Mouse (Mus musculus) hematopoietic multipotent progenitor cell, adult 10-12 weeks (in vitro differentiated cells): ENCODE data around the gene Stxbp2. TPM values are rescaled to one million over a fixed set of nuclear protein-coding genes. Genes with fewer than 3 reads are reported as not detected.

Experiments
- polyA plus RNA-seq: library from polyadenylated mRNA; stranded (reverse); fragments of >175 nt; gene quantifications from 2 replicates; pipeline ENCODE4 v1.2.3, GENCODE M21; 2012; ENCODE audit warnings: low replicate concordance

Stxbp2 gene
- polyA plus RNA-seq: 150 and 483 TPM in 2 replicates

DNA sequence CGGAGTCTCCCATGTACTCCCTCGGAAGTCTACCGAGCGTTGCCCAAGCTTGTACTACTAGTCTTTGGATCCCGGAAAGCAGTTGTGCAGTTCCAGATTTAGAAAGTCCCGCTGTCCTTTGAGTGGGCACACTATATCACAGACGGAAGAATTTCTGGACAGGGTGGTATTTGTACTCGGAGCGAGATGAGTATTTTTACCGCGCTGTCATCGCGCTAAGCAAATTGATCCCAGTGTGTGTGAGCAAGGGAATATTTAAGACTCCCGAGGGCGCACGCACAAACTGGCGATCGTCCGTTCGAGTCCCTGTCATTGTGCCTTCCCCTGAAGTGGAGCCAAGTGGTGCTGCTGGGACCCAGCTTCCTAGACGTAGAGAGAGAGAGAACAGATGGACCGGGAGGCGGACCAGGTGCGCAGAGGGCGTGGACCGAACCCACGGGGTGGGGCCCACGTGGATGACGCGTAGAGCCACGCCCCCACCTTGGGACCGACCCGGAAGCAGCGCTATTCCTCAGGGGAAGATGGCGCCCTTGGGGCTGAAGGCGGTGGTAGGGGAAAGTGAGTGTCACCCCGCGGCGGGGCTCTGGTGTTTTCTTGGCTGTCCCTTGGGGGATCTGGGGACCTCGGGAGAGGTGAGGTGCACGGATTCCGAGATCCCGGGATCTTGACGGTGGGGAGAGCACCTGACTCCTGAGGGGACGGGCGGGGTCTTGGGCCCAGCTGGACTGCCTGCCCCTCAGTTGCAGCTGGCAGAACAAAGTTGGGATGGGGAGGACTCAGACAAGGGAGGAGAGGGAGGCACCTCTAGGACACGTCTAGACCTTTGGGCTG lies at the start of gene Stxbp2:
Gene Stxbp2, plus strand, starts transcription at position 309 of the 831 bp plus-strand sequence.

DNA sequence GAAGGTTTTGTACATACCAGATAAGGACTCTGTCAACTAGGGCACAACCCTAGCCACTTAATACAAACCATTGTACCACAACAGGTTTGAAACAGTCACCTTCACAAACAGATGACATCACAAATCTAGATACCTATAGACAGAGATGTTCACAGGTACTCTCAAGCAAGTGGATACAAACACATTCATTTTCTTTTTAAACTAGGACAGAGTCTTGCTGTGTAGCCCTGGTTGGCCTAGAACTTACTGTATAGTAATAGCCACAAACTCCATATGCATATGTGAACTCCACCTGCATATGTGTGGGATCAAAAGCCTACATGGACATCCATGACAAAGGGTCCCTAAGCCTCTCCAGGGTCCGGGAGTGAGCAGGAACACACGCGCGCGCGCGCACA lies 43.8 kb upstream of the Stxbp2 start, which contains the start of gene Camsap3:
Gene Camsap3, plus strand, starts transcription at position 301 of the 398 bp plus-strand sequence.

DNA sequence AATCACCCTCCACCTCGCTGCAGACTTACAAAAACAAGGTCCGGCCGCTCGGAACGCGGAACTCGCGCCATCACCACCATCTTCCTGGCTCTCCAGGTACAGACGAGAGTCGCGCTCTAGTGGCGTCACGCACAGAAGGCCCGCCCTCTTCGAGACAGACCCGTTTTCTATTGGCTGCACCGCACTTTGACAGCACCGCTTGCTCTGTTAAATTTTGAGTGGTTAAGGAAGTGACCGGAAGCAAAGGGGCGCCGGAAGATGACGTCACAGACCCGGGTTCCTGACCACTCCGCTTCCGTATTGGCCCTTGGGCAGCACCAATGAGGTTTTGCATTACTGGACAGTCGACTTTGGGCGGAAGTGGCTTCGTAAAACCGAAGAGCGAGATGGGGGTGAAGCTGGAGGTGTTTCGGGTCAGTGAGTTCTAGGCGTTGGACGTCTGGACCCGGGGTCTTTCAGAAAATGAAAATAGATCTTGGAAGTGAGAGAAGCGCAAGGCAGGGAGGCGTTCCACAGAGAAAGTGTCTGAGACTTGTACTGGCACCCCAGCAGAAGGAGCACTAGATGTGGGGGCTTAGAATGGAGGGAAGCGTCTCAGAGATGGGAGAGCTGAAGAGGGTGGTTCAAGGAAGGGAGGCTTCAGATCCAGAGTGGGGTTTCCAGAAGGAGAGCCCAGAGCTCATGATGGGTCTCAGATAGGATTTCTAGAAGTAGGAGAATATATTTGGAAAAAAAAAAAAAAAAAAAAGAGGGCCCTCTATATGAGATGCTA lies 9.4 kb upstream of the Stxbp2 start, which contains the start of the genes Xab2 and Pet100:
Gene Xab2, minus strand, starts transcription at position 118 of the 772 bp plus-strand sequence.
Gene Pet100, plus strand, starts transcription at position 350 of the 772 bp plus-strand sequence.

DNA sequence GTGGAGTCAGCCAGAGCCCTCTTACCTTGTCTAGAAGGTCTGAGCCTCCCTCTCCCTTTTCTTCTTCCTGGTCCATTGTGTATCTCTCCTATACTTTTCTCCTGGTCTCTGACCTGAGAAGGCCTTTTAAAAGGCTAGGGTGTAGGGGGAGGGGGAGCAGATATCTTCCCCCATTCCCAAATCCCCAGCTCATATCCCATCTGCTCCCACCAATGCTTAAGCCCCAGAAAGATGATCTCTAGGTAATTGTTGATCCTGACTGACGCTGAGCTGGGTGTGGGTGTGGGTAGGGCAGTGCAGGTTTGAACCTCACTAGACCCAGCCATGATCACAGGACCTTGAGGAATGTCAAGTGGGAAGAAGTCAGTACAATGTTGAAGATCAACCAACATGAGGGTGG lies 5.3 kb upstream of the Stxbp2 start, which contains the start of gene Pcp2:
Gene Pcp2, minus strand, starts transcription at position 101 of the 400 bp plus-strand sequence.

DNA sequence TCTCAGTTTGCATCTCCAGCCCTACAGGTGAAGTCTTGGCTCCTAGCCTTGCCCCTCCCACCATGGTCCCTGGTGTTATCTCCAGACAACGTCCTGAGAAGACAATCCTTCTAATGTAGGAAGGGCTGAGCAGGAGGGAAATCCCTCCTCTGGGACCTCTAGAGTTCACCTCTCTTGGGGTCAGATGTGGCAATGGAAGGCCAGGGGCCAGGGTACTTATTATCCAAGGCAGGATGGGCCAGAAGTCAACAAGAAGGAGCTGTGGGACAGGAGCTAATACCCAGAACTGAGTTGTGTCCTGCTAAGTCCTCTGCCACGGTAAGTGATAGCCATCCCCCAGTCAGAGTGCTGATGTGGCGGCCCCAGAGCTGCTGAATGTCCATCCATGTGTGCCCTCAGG lies 24.8 kb downstream of the Stxbp2 start, which contains the start of gene Retn:
Gene Retn, plus strand, starts transcription at position 245 of the 400 bp plus-strand sequence.

DNA sequence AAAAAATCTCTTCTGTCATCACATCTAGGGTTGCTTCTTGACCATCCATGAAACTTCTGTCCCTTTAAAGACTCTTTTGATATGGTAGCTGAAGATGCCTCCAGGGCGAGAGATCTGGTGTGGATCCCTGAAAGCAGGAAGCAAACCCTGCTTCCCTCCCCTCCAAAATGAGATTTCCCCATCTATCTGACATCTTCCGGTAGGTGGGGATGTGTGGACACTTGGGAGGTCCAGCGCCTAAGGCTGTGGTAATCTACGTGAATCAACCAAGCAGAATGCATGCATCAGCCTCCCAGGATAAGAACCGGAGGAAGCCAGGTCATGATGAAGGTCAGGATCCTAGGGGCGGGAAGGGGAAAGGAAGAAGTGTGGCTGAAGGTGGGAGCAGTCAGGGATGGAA lies 34.8 kb downstream of the Stxbp2 start, which contains the start of gene Mcemp1:
Gene Mcemp1, plus strand, starts transcription at position 248 of the 400 bp plus-strand sequence.

DNA sequence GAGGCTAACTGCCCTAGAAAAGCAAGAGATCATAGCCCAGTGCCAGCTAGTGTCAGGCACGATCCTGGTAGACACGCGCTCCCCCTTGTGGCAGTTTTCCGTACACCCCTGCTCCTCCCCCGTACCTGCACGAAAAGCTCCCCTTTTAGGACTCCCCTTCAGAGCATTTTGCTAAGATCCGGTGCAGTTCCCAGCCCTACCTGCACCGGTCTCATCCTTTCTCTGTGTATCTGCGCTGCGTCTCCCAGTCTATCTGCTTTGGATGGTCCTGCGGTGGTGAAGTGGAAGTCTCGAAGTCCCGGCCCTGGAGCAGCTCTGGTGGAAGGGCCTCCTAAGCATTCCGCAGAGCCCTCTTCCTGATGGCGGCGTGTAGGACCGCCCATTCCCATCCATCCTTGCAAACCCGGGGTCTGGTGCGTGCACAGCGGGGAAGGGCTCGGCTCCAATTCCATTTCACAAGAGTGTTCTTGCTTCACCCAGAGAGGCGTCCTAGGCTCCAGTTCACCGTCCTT lies 41.3 kb downstream of the Stxbp2 start, which contains the start of gene Fcor:
Gene Fcor, minus strand, starts transcription at position 383 of the 512 bp plus-strand sequence.

DNA sequence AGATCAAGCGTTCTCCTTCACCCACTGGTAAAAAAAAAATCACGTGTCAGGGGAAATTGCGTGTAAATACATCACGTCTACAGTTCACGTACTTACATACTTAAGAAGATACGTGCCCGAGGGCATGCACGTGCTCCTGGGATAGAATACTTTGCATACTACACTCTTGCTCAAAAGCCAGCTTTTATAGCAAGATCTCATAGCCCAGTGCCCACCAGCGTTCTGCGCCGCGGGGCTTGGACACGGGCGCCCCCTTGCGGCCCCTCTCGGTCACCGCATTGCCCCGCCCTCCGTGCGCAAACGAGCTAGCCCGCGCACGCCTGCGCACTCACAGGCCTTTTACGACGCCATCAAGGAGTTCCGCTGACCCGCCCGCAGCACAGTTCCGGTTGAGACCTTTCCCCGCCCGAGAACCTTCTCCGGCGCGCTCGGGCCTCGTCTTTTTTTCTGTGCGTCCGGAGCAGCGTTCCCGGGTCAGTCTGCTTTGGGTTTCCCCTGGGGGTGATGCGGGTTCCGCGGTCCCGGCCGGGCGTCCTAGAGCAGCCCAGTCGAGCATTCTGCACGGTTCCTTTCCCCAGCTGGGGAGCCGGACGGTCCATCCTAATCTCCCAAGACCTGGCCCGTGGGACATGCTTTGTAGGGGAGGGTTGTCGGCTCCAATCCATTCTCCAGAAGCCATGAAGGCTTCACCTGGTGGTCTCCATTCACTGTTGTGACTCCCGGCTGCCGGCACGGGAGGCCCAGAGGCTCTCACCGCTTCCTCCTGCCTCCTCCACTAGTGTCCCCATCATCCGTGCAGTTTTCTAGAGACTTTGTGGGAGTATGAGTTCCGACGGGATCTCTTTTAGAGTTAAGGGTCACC lies 45.6 kb downstream of the Stxbp2 start, which contains the start of gene Trappc5:
Gene Trappc5, plus strand, starts transcription at position 169 of the 862 bp plus-strand sequence.

Other genes with a start within 250 kb of the Stxbp2 start
- gene Arhgef18, start 237.9 kb upstream of the Stxbp2 start, polyA plus RNA-seq: 172 and 499 TPM in 2 replicates
- 1.2 and 2.5 TPM in 2 replicates for gene Pex11g, start 163.3 kb upstream of the Stxbp2 start, polyA plus RNA-seq
- gene Tex45, start 160.1 kb upstream of the Stxbp2 start, polyA plus RNA-seq: not detected in 2 replicates
- 14.3 and 16.8 TPM in 2 replicates for gene Zfp358, start 137.8 kb upstream of the Stxbp2 start, polyA plus RNA-seq
- 222 and 644 TPM in 2 replicates for gene Mcoln1, start 130.5 kb upstream of the Stxbp2 start, polyA plus RNA-seq
- 29.1 and 33.3 TPM in 2 replicates for gene Pnpla6, start 115.6 kb upstream of the Stxbp2 start, polyA plus RNA-seq
- gene C330021F23Rik, start 63.0 kb upstream of the Stxbp2 start, polyA plus RNA-seq: not detected in 2 replicates
- gene Camsap3, start 43.7 kb upstream of the Stxbp2 start, polyA plus RNA-seq: 0.71 and 0.91 TPM in 2 replicates
- gene Xab2, start 9.6 kb upstream of the Stxbp2 start, polyA plus RNA-seq: 29.0 and 45.7 TPM in 2 replicates
- 49.9 and 67.0 TPM in 2 replicates for gene Pet100, start 9.4 kb upstream of the Stxbp2 start, polyA plus RNA-seq
- gene Pcp2, start 5.4 kb upstream of the Stxbp2 start, polyA plus RNA-seq: not detected in 2 replicates
- gene Retn, start 24.8 kb downstream of the Stxbp2 start, polyA plus RNA-seq: 0.15 and 0.60 TPM in 2 replicates
- 0.71 and 1.0 TPM in 2 replicates for gene Mcemp1, start 34.8 kb downstream of the Stxbp2 start, polyA plus RNA-seq
- gene Fcor, start 41.4 kb downstream of the Stxbp2 start, polyA plus RNA-seq: 0.49 TPM in 1 of 2 replicates, not detected in the other
- 27.5 and 30.0 TPM in 2 replicates for gene Trappc5, start 45.3 kb downstream of the Stxbp2 start, polyA plus RNA-seq
- gene Fcer2a, start 63.2 kb downstream of the Stxbp2 start, polyA plus RNA-seq: 83.0 and 276 TPM in 2 replicates
- gene Clec4g, start 89.7 kb downstream of the Stxbp2 start, polyA plus RNA-seq: 0.20 and 0.39 TPM in 2 replicates
- gene Cd209a, start 118.0 kb downstream of the Stxbp2 start, polyA plus RNA-seq: 6.7 and 12.2 TPM in 2 replicates
- gene Cd209e, start 223.4 kb downstream of the Stxbp2 start, polyA plus RNA-seq: 0.14 and 0.17 TPM in 2 replicates
- gene Cd209d, start 247.6 kb downstream of the Stxbp2 start, polyA plus RNA-seq: 0.44 and 0.67 TPM in 2 replicates